Comparison of ENCODE assay signal across 8 mouse cellular contexts in genomic region chr6:39574951-39575350, GRCm38 (mm10). TPM values are rescaled to one million over a fixed set of nuclear protein-coding genes. Genes with fewer than 3 reads are reported as not detected.
A peak's percentile ranks its signal among the peaks of the same experiment; 100 is the strongest.
DNase-seq lines count a peak whose midpoint lies in the region; ATAC-seq and TF ChIP-seq lines count a peak whose summit lies in the region.

No protein-coding gene starts in this region.

- WGBS in kidney, adult 2 months: 51% methylated on average over 7 of the region's 7 CpGs
- 74% methylated on average over 7 of the region's 7 CpGs for WGBS in hindbrain, embryonic 14.5 days
- 71% methylated on average over 7 of the region's 7 CpGs for WGBS in midbrain, embryonic 14.5 days

- peak overlapping the region; percentile 91 for H3K9ac ChIP-seq in hindbrain, embryonic 14.5 days
- peak overlapping the region; percentile 90; the same call in 1 of the 2 replicates for H3K9ac ChIP-seq in midbrain, embryonic 14.5 days (replicated peaks; ENCODE audit: low read length)

- H3K9me3 ChIP-seq in hindbrain, embryonic 14.5 days (ENCODE audit: control insufficient read depth, low read length): no peaks in the 10 kb centered on the region
- no peaks in the 10 kb centered on the region for H3K9me3 ChIP-seq in midbrain, embryonic 14.5 days (ENCODE audit: control insufficient read depth, low read length)

- H3K4me3 ChIP-seq in kidney, adult 2 months (ENCODE audit: insufficient read depth, low read depth, low read length): peak overlapping the region; percentile 85
- H3K4me3 ChIP-seq in brown adipose tissue, adult 24 weeks (ENCODE audit: insufficient read depth, low read depth, low read length): peak overlapping the region; percentile 95
- peak overlapping the region; percentile 80 for H3K4me3 ChIP-seq in hindbrain, embryonic 14.5 days (replicated peaks; ENCODE audit: low read length)
- H3K4me3 ChIP-seq in midbrain, embryonic 14.5 days (replicated peaks; ENCODE audit: low read depth, low read length): peak overlapping the region; percentile 79

- no peak for TF ChIP-seq POLR2A in kidney, adult 2 months (IDR thresholded peaks at IDR 0.05; ENCODE audit: low read depth, low read length)

- DNase-seq in kidney, adult 2 months: no peak
- no peak for DNase-seq in kidney, postnatal 4 days
- no peak for DNase-seq in hindbrain, embryonic 14.5 days (ENCODE audit: low spot score)
- no peak for DNase-seq in midbrain, embryonic 14.5 days
- no peak for DNase-seq in left cerebral cortex, adult 9 months (ENCODE audit: low spot score in 2 of 2)
- no peak for DNase-seq in urinary bladder, adult 18-20 months (ENCODE audit: low spot score in 2 of 2)
- DNase-seq in kidney, adult 18-20 months: no peak

- H3K4me2 ChIP-seq in hindbrain, embryonic 14.5 days (replicated peaks): peak overlapping the region; percentile 80
- H3K4me2 ChIP-seq in midbrain, embryonic 14.5 days (ENCODE audit: low read length): peak overlapping the region; percentile 71

- no peaks in the 10 kb centered on the region; the same call in 1 of the 2 replicates for H3K4me1 ChIP-seq in kidney, adult 2 months (ENCODE audit: control insufficient read depth, insufficient read depth, low read length)
- H3K4me1 ChIP-seq in brown adipose tissue, adult 24 weeks (ENCODE audit: control insufficient read depth, insufficient read depth, insufficient read length, low read length): peaks cover 5% of the 10 kb centered on the region; the same call in 1 of the 2 replicates
- H3K4me1 ChIP-seq in hindbrain, embryonic 14.5 days (replicated peaks; ENCODE audit: control insufficient read depth, insufficient read depth, low read length): peaks cover 11% of the 10 kb centered on the region
- H3K4me1 ChIP-seq in midbrain, embryonic 14.5 days (ENCODE audit: control insufficient read depth, insufficient read depth, low read length): peaks cover 11% of the 10 kb centered on the region

- H3K27me3 ChIP-seq in kidney, adult 2 months (replicated peaks; ENCODE audit: control insufficient read depth, insufficient read depth, low read length): no peaks in the 10 kb centered on the region
- H3K27me3 ChIP-seq in hindbrain, embryonic 14.5 days (ENCODE audit: control insufficient read depth, insufficient read depth, low read length): no peaks in the 10 kb centered on the region
- H3K27me3 ChIP-seq in midbrain, embryonic 14.5 days (ENCODE audit: control insufficient read depth, insufficient read depth, low read length): no peaks in the 10 kb centered on the region

- TF ChIP-seq CTCF in kidney, adult 2 months (conservative IDR thresholded peaks at IDR 0.05; ENCODE audit: insufficient read depth, insufficient read length, low read depth, low read length): no peak

- H3K27ac ChIP-seq in kidney, adult 2 months (ENCODE audit: insufficient read depth, low read depth, low read length): no peak overlapping the region
- H3K27ac ChIP-seq in brown adipose tissue, adult 24 weeks (replicated peaks; ENCODE audit: low read depth, low read length): peak overlapping the region; percentile 54
- peak overlapping the region; percentile 96 for H3K27ac ChIP-seq in hindbrain, embryonic 14.5 days
- H3K27ac ChIP-seq in midbrain, embryonic 14.5 days (replicated peaks; ENCODE audit: low read depth, low read length): peak overlapping the region; percentile 96

- H3K36me3 ChIP-seq in kidney, adult 2 months (ENCODE audit: control insufficient read depth, insufficient read depth, low read length): peaks cover 1% of the 10 kb centered on the region
- peaks cover 21% of the 10 kb centered on the region for H3K36me3 ChIP-seq in hindbrain, embryonic 14.5 days (replicated peaks; ENCODE audit: control insufficient read depth, insufficient read depth)
- peaks cover 26% of the 10 kb centered on the region for H3K36me3 ChIP-seq in midbrain, embryonic 14.5 days (ENCODE audit: control insufficient read depth, insufficient read depth, low read length)

- no peak for ATAC-seq in hindbrain, embryonic 14.5 days (ENCODE audit: low FRiP score)
- no peak for ATAC-seq in midbrain, embryonic 14.5 days (ENCODE audit: low FRiP score, low TSS enrichment)

RNA-seq across cellular contexts. Expression of gene Adck2, which starts 1.3 kb away (rescaled TPM):
- polyA plus RNA-seq in kidney, adult 2 months (2012; rRNA removed): 11.0 and 15.3 TPM in 2 replicates
- polyA plus RNA-seq in brown adipose tissue, adult 24 weeks (2012; ENCODE audit: insufficient read depth, insufficient read length, missing spikeins): 10.4 and 12.6 TPM in 2 replicates
- polyA plus RNA-seq in hindbrain, embryonic 14.5 days (2014; fragmentation: Nextera tagmentation; extraction: Ambion mirVana): 37.5 and 38.0 TPM in 2 replicates
- 34.5 and 48.7 TPM in 2 replicates for polyA plus RNA-seq in midbrain, embryonic 14.5 days (2014; fragmentation: Nextera tagmentation; extraction: Ambion mirVana)

RNA-seq across cellular contexts. Expression of gene Gm42420, which starts 10.6 kb away (rescaled TPM):
- 1.4 and 1.8 TPM in 2 replicates for polyA plus RNA-seq in kidney, adult 2 months (2012; rRNA removed)
- polyA plus RNA-seq in brown adipose tissue, adult 24 weeks (2012; ENCODE audit: insufficient read depth, insufficient read length, missing spikeins): not detected in 2 replicates
- 1.9 TPM in 1 of 2 replicates, not detected in the other for polyA plus RNA-seq in hindbrain, embryonic 14.5 days (2014; fragmentation: Nextera tagmentation; extraction: Ambion mirVana)
- 0.58 TPM in 1 of 2 replicates, not detected in the other for polyA plus RNA-seq in midbrain, embryonic 14.5 days (2014; fragmentation: Nextera tagmentation; extraction: Ambion mirVana)

RNA-seq across cellular contexts. Expression of gene Dennd2a, which starts 17.3 kb away (rescaled TPM):
- 6.3 and 6.6 TPM in 2 replicates for polyA plus RNA-seq in kidney, adult 2 months (2012; rRNA removed)
- polyA plus RNA-seq in brown adipose tissue, adult 24 weeks (2012; ENCODE audit: insufficient read depth, insufficient read length, missing spikeins): 1.7 and 2.8 TPM in 2 replicates
- 19.1 and 21.8 TPM in 2 replicates for polyA plus RNA-seq in hindbrain, embryonic 14.5 days (2014; fragmentation: Nextera tagmentation; extraction: Ambion mirVana)
- polyA plus RNA-seq in midbrain, embryonic 14.5 days (2014; fragmentation: Nextera tagmentation; extraction: Ambion mirVana): 23.3 and 31.5 TPM in 2 replicates

RNA-seq across cellular contexts. Expression of gene Ndufb2, which starts 17.4 kb away (rescaled TPM):
- polyA plus RNA-seq in kidney, adult 2 months (2012; rRNA removed): 513 and 602 TPM in 2 replicates
- 819 and 928 TPM in 2 replicates for polyA plus RNA-seq in brown adipose tissue, adult 24 weeks (2012; ENCODE audit: insufficient read depth, insufficient read length, missing spikeins)
- polyA plus RNA-seq in hindbrain, embryonic 14.5 days (2014; fragmentation: Nextera tagmentation; extraction: Ambion mirVana): 525 and 566 TPM in 2 replicates
- polyA plus RNA-seq in midbrain, embryonic 14.5 days (2014; fragmentation: Nextera tagmentation; extraction: Ambion mirVana): 404 and 530 TPM in 2 replicates
